8 mouse cellular contexts compared by ENCODE assay signal in genomic region chr15:11995815-11996201, GRCm38 (mm10). TPM values are rescaled to one million over a fixed set of nuclear protein-coding genes. Genes with fewer than 3 reads are reported as not detected.
DNase-seq lines count a peak whose midpoint lies in the region; ATAC-seq and TF ChIP-seq lines count a peak whose summit lies in the region.

No protein-coding gene starts in this region.

- H3K4me1 ChIP-seq in embryonic facial prominence, embryonic 13.5 days: peaks cover 20% of the 10 kb centered on the region
- H3K4me1 ChIP-seq in heart, adult 2 months (ENCODE audit: control insufficient read depth, insufficient read depth, low read length): peaks cover 2% of the 10 kb centered on the region
- H3K4me1 ChIP-seq in kidney, adult 2 months (ENCODE audit: control insufficient read depth, insufficient read depth, low read length): peaks cover 10% of the 10 kb centered on the region
- peaks cover 8% of the 10 kb centered on the region for H3K4me1 ChIP-seq in limb, embryonic 11.5 days (ENCODE audit: control insufficient read depth, insufficient read depth, low read length)
- peaks cover 20% of the 10 kb centered on the region for H3K4me1 ChIP-seq in midbrain, embryonic 14.5 days (ENCODE audit: control insufficient read depth, insufficient read depth, low read length)

- H3K4me2 ChIP-seq in embryonic facial prominence, embryonic 13.5 days: peak overlapping the region; percentile 77
- peak overlapping the region; percentile 77; the same call in 1 of the 2 replicates for H3K4me2 ChIP-seq in limb, embryonic 11.5 days (ENCODE audit: low read depth, severe bottlenecking)
- H3K4me2 ChIP-seq in midbrain, embryonic 14.5 days (ENCODE audit: low read length): peak overlapping the region; percentile 82

- H3K79me2 ChIP-seq in heart, adult 2 months (replicated peaks; ENCODE audit: control insufficient read depth, insufficient read depth, low read length): peaks cover 7% of the 10 kb centered on the region

- peak overlapping the region; percentile 98 for H3K4me3 ChIP-seq in embryonic facial prominence, embryonic 13.5 days
- peak overlapping the region; percentile 80 for H3K4me3 ChIP-seq in heart, adult 2 months
- H3K4me3 ChIP-seq in kidney, adult 2 months (ENCODE audit: insufficient read depth, low read depth, low read length): peak overlapping the region; percentile 95
- peak overlapping the region; percentile 65 for H3K4me3 ChIP-seq in limb, embryonic 11.5 days (ENCODE audit: low read depth, low read length)
- peak overlapping the region; percentile 99 for H3K4me3 ChIP-seq in midbrain, embryonic 14.5 days (replicated peaks; ENCODE audit: low read depth, low read length)

- peaks cover 12% of the 10 kb centered on the region for H3K36me3 ChIP-seq in embryonic facial prominence, embryonic 13.5 days
- H3K36me3 ChIP-seq in heart, adult 2 months (ENCODE audit: control insufficient read depth, insufficient read depth, low read length): peaks cover 16% of the 10 kb centered on the region
- peaks cover 3% of the 10 kb centered on the region for H3K36me3 ChIP-seq in kidney, adult 2 months (ENCODE audit: control insufficient read depth, insufficient read depth, low read length)
- no peaks in the 10 kb centered on the region; the same call in 1 of the 2 replicates for H3K36me3 ChIP-seq in limb, embryonic 11.5 days (ENCODE audit: control insufficient read depth, insufficient read depth, low read length)
- H3K36me3 ChIP-seq in midbrain, embryonic 14.5 days (ENCODE audit: control insufficient read depth, insufficient read depth, low read length): peaks cover 23% of the 10 kb centered on the region

- intact Hi-C loops in heart, adult 2 months (cut with DNase I): loop anchor here (2.0 to 5.0 kb wide), 2 partner anchors 71 to 89 kb away; no protein-coding TSS in a partner anchor

- H3K9me3 ChIP-seq in embryonic facial prominence, embryonic 13.5 days: no peaks in the 10 kb centered on the region
- H3K9me3 ChIP-seq in limb, embryonic 11.5 days (ENCODE audit: control insufficient read depth, low read length): no peaks in the 10 kb centered on the region
- H3K9me3 ChIP-seq in midbrain, embryonic 14.5 days (ENCODE audit: control insufficient read depth, low read length): no peaks in the 10 kb centered on the region

- peak; percentile 93 for DNase-seq in 416B (ENCODE audit: low read depth)
- DNase-seq in adrenal gland, postnatal 4 days (ENCODE audit: low spot score in 2 of 2): peak; percentile 83 to 84
- peak; percentile 95 to 96 for DNase-seq in heart, adult 2 months
- peak; percentile 96 for DNase-seq in kidney, adult 2 months
- peak; percentile 95 for DNase-seq in limb, embryonic 11.5 days (ENCODE audit: low spot score)
- DNase-seq in midbrain, embryonic 14.5 days: peak; percentile 99
- peak; percentile 85 for DNase-seq in spleen, adult 12 weeks (ENCODE audit: low spot score)

- peak; percentile 99 for ATAC-seq in embryonic facial prominence, embryonic 13.5 days (ENCODE audit: insufficient number of reproducible peaks, insufficient read depth, low FRiP score, low TSS enrichment, low read depth)
- ATAC-seq in limb, embryonic 11.5 days (ENCODE audit: insufficient number of reproducible peaks, low FRiP score, low TSS enrichment, low read depth): peak; percentile 97
- ATAC-seq in midbrain, embryonic 14.5 days (ENCODE audit: low FRiP score, low TSS enrichment): peak; percentile 100

- WGBS in embryonic facial prominence, embryonic 13.5 days: under 1% methylated on average over 32 of the region's 33 CpGs
- under 1% methylated on average over 33 of the region's 33 CpGs for WGBS in heart, adult 2 months
- WGBS in kidney, adult 2 months: under 1% methylated on average over 33 of the region's 33 CpGs
- WGBS in limb, embryonic 11.5 days: under 1% methylated on average over 33 of the region's 33 CpGs
- WGBS in midbrain, embryonic 14.5 days: under 1% methylated on average over 31 of the region's 33 CpGs

- no peak for TF ChIP-seq CTCF in heart, adult 2 months (IDR thresholded peaks at IDR 0.05)
- TF ChIP-seq CTCF in kidney, adult 2 months (conservative IDR thresholded peaks at IDR 0.05; ENCODE audit: insufficient read depth, insufficient read length, low read depth, low read length): no peak

- H3K27me3 ChIP-seq in embryonic facial prominence, embryonic 13.5 days: no peaks in the 10 kb centered on the region
- H3K27me3 ChIP-seq in heart, adult 2 months (ENCODE audit: control insufficient read depth, insufficient read depth, low read length): no peaks in the 10 kb centered on the region
- no peaks in the 10 kb centered on the region for H3K27me3 ChIP-seq in kidney, adult 2 months (replicated peaks; ENCODE audit: control insufficient read depth, insufficient read depth, low read length)
- H3K27me3 ChIP-seq in limb, embryonic 11.5 days (ENCODE audit: control insufficient read depth, insufficient read depth, low read length): no peaks in the 10 kb centered on the region
- no peaks in the 10 kb centered on the region for H3K27me3 ChIP-seq in midbrain, embryonic 14.5 days (ENCODE audit: control insufficient read depth, insufficient read depth, low read length)

- peak; percentile 98 for TF ChIP-seq POLR2A in heart, adult 2 months (IDR thresholded peaks at IDR 0.05; ENCODE audit: insufficient read depth, low read depth, low read length)
- peak; percentile 98 for TF ChIP-seq POLR2A in kidney, adult 2 months (IDR thresholded peaks at IDR 0.05; ENCODE audit: low read depth, low read length)

- peak overlapping the region; percentile 88 for H3K27ac ChIP-seq in embryonic facial prominence, embryonic 13.5 days
- peak overlapping the region; percentile 91 for H3K27ac ChIP-seq in heart, adult 2 months
- peak overlapping the region; percentile 71 for H3K27ac ChIP-seq in kidney, adult 2 months (ENCODE audit: insufficient read depth, low read depth, low read length)
- H3K27ac ChIP-seq in limb, embryonic 11.5 days (replicated peaks; ENCODE audit: low read depth, low read length): peak overlapping the region; percentile 87
- H3K27ac ChIP-seq in midbrain, embryonic 14.5 days (replicated peaks; ENCODE audit: low read depth, low read length): peak overlapping the region; percentile 87

- H3K9ac ChIP-seq in embryonic facial prominence, embryonic 13.5 days: peak overlapping the region; percentile 98
- H3K9ac ChIP-seq in heart, adult 2 months (ENCODE audit: low read depth, low read length): peak overlapping the region; percentile 94
- H3K9ac ChIP-seq in limb, embryonic 11.5 days (ENCODE audit: low read length): peak overlapping the region; percentile 63
- H3K9ac ChIP-seq in midbrain, embryonic 14.5 days (replicated peaks; ENCODE audit: low read length): peak overlapping the region; percentile 88

- 0 out of 2 replicates have a peak, but pooled peaks have one; percentile 60 for TF ChIP-seq EP300 in heart, adult 2 months (IDR thresholded peaks at IDR 0.05; ENCODE audit: insufficient read depth, low read depth, low read length)

RNA-seq across cellular contexts. Expression of gene Sub1, which starts 1.0 kb away (rescaled TPM):
- total RNA-seq in adrenal gland, postnatal 4 days (2021): 100 to 1,000 TPM; 264 to 270 TPM
- 721 and 790 TPM in 2 replicates for polyA plus RNA-seq in embryonic facial prominence, embryonic 13.5 days (2015; fragmentation: Nextera tagmentation; extraction: Ambion mirVana)
- total RNA-seq in heart, adult 2 months (2021): 10 to 100 TPM; 76.8 to 90.7 TPM
- polyA plus RNA-seq in heart, adult 2 months (2012; rRNA removed): 7.5 and 12.7 TPM in 2 replicates
- polyA plus RNA-seq in kidney, adult 2 months (2012; rRNA removed): 5.0 and 10.5 TPM in 2 replicates
- 1,109 and 1,116 TPM in 2 replicates for polyA plus RNA-seq in limb, embryonic 11.5 days (2014; fragmentation: Nextera tagmentation; extraction: Ambion mirVana)
- 527 and 572 TPM in 2 replicates for polyA plus RNA-seq in midbrain, embryonic 14.5 days (2014; fragmentation: Nextera tagmentation; extraction: Ambion mirVana)

Comparison
In these comparisons a context has a peak if more than half of its experiments do, and no peak if none do; other contexts are left out.
1. Peak in every context shown above with its lines: DNase-seq, ATAC-seq, H3K4me3 ChIP-seq and H3K27ac ChIP-seq.
2. RNA of gene Sub1, which starts 1.0 kb away (polyA plus RNA-seq): 1,109 to 1,116 TPM in limb, embryonic 11.5 days, 721 to 790 TPM in embryonic facial prominence, embryonic 13.5 days and 527 to 572 TPM in midbrain, embryonic 14.5 days; 5.0 to 10.5 TPM in kidney, adult 2 months and 7.5 to 12.7 TPM in heart, adult 2 months; every median in the first group is over 10 times any median in the second.